Mouse (Mus musculus): ENCODE data around the gene Leng8. TPM values are rescaled to one million over a fixed set of nuclear protein-coding genes. Genes with fewer than 3 reads are reported as not detected.
A peak's percentile ranks its signal among the peaks of the same experiment; 100 is the strongest.

Gene Leng8
- polyA plus RNA-seq, 1 experiment from 2014 or later, result 43.0 TPM

DNA sequence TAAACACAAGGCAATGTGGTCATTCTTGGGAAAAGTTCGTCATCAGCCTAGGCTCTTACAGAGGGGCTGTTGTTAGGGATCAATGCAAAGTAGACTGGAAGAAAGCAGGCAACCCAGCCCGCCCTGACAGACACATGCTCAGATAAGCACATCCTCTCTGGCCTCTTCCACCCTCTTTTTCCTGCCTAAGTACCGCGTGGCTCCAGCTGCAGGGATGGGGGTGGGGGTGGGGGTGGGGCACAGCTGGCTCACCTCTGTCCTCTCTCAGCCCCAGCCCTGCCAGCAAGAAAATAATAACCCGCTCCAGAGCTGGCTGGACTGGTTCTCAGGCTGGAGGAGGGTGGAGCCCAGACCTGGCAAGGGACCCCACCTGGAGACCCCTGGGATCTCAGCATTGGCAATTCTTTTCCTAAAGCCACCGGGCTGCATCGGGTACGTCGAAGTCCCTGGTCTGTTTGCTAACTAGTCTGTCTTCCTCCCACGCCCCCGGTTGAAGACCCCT is 26.8 kb downstream of the Leng8 start:
- 0 out of 2 replicates have a peak, but pooled peaks have one; percentile 40 for ATAC-seq
- Histone ChIP-seq H3K4me1 (ENCODE audit: control insufficient read depth, insufficient read depth, low read length) (no peaks in the 10 kb centered on the region), H3K36me3 (ENCODE audit: control insufficient read depth, insufficient read depth, low read length) (no peaks in the 10 kb centered on the region), H3K27me3 (replicated peaks; ENCODE audit: control insufficient read depth, insufficient read depth, low read length) (no peaks in the 10 kb centered on the region), H3K4me3 (ENCODE audit: low read depth, low read length) (no peak overlapping the region; the same call in 1 of the 2 replicates), H3K4me2 (ENCODE audit: low read length) (peak overlapping the region; percentile 44), H3K9me3 (replicated peaks; ENCODE audit: control insufficient read depth, low read length) (no peaks in the 10 kb centered on the region), H3K9ac (ENCODE audit: low read length) (no peak overlapping the region), H3K27ac (ENCODE audit: low read depth, low read length) (no peak overlapping the region)
- no peak for DNase-seq (ENCODE audit: low spot score)
- 5% methylated on average over 11 of the region's 11 CpGs for WGBS

DNA sequence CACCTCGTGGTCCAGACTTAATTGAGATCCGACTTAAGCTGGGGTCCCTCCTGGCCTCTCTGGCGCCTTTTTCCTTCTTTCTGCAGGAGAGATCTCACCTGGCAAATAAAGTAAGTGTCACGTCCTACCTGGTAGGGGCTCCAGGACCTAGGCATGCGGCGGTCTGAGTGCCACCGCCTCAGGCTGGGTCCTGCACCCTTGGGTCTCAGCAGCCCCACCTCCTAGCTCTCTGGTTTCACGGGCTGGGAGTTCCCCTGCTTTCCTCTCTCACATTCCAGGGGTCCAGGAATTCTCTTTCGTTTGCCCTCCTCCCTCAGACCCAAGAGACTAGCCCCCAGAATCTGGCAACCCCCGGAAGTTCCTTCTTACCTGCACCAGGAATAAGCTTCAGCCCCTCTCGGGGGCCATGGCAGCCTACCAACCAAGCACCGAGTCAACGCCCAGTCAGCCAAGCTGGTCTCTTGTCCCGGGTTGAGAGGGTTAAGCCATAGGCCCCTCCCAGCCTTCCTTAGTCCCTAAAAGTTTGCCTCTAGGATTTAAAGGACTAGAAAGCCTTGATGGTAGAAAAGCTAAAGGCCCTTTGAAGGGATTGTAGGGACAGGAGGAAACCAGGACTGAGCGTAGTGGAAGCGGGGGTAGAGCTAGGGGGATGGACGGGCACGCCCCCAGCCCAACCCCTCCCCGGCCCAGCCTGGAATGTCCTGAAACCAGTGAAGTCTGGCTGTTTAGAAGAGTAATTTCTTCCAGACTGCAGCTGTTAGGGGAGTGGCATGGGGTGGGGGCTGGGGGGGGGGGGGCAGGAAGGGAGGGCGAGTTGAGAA is 27.5 kb downstream of the Leng8 start, which contains the start of gene Cdc42ep5:
TSS of gene Cdc42ep5 (minus strand) at position 771 of the 821 bp plus-strand sequence.
- no peaks in the 10 kb centered on the region for H3K4me1 ChIP-seq (ENCODE audit: control insufficient read depth, insufficient read depth, low read length)
- H3K27ac ChIP-seq (ENCODE audit: low read depth, low read length), result no peak within 1 kb of the TSS
- WGBS, result 2% methylated on average over 19 of the region's 20 CpGs

DNA sequence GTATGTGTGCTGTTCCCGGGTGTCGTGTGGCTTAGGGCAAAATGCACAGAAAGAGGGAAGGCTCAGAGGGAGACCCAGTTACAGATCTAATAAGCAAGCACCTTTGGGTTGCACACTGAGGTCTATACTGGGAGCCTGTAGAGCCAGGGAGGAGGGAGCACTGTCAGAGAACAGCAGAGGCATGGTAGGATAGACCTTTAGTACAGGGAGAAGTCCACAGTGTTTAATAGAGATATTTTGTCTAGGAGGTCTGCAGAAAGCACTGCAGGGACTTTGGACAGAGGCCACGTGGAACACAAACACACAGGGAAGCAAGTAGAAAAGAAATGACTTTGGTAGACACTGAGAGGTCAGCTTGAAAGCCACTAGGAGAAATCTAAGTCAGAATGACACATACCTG is 28.4 kb downstream of the Leng8 start:
- Histone ChIP-seq H3K4me3 (ENCODE audit: low read depth, low read length) (no peak overlapping the region), H3K36me3 (ENCODE audit: control insufficient read depth, insufficient read depth, low read length) (no peaks in the 10 kb centered on the region), H3K9ac (ENCODE audit: low read length) (no peak overlapping the region), H3K27ac (ENCODE audit: low read depth, low read length) (no peak overlapping the region), H3K4me2 (ENCODE audit: low read length) (no peak overlapping the region), H3K9me3 (replicated peaks; ENCODE audit: control insufficient read depth, low read length) (no peaks in the 10 kb centered on the region), H3K27me3 (replicated peaks; ENCODE audit: control insufficient read depth, insufficient read depth, low read length) (no peaks in the 10 kb centered on the region), H3K4me1 (ENCODE audit: control insufficient read depth, insufficient read depth, low read length) (no peaks in the 10 kb centered on the region)
- no peak for ATAC-seq
- DNase-seq (ENCODE audit: low spot score), result no peak
- WGBS, result 31% methylated on average over 3 of the region's 3 CpGs

More for the DNA sequence above, 27.5 kb downstream of the Leng8 start, which contains the start of gene Cdc42ep5:
- H3K4me3 ChIP-seq (ENCODE audit: low read depth, low read length), result peak within 1 kb of the TSS; percentile 16; the same call in 1 of the 2 replicates
- ATAC-seq, result peak; percentile 79
- DNase-seq (ENCODE audit: low spot score), result peak; percentile 29
- H3K27me3 ChIP-seq (replicated peaks; ENCODE audit: control insufficient read depth, insufficient read depth, low read length), result no peaks in the 10 kb centered on the region
- no peaks in the 10 kb centered on the region for H3K36me3 ChIP-seq (ENCODE audit: control insufficient read depth, insufficient read depth, low read length)
- peak within 1 kb of the TSS; percentile 44 for H3K4me2 ChIP-seq (ENCODE audit: low read length)
- no peaks in the 10 kb centered on the region for H3K9me3 ChIP-seq (replicated peaks; ENCODE audit: control insufficient read depth, low read length)
- peak within 1 kb of the TSS; percentile 2; the same call in 1 of the 2 replicates for H3K9ac ChIP-seq (ENCODE audit: low read length)

GRCm38 (mm10) chr7:4167098-4167497 is 30.3 kb downstream of the Leng8 start:
- DNase-seq (ENCODE audit: low spot score) (no peak), ATAC-seq (no peak)
- Histone ChIP-seq H3K36me3 (ENCODE audit: control insufficient read depth, insufficient read depth, low read length) (no peaks in the 10 kb centered on the region), H3K27ac (ENCODE audit: low read depth, low read length) (no peak overlapping the region), H3K9ac (ENCODE audit: low read length) (no peak overlapping the region), H3K4me3 (ENCODE audit: low read depth, low read length) (no peak overlapping the region), H3K4me2 (ENCODE audit: low read length) (no peak overlapping the region), H3K9me3 (replicated peaks; ENCODE audit: control insufficient read depth, low read length) (no peaks in the 10 kb centered on the region), H3K4me1 (ENCODE audit: control insufficient read depth, insufficient read depth, low read length) (no peaks in the 10 kb centered on the region), H3K27me3 (replicated peaks; ENCODE audit: control insufficient read depth, insufficient read depth, low read length) (no peaks in the 10 kb centered on the region)

GRCm38 (mm10) chr7:4170193-4170938 is 33.5 kb downstream of the Leng8 start:
- DNase-seq (ENCODE audit: low spot score), result no peak
- H3K9me3 ChIP-seq (replicated peaks; ENCODE audit: control insufficient read depth, low read length), result no peaks in the 10 kb centered on the region
- H3K4me3 ChIP-seq (ENCODE audit: low read depth, low read length), result no peak overlapping the region
- H3K4me2 ChIP-seq (ENCODE audit: low read length), result no peak overlapping the region
- no peak overlapping the region for H3K27ac ChIP-seq (ENCODE audit: low read depth, low read length)
- no peak for ATAC-seq
- 79% methylated on average over 6 of the region's 6 CpGs for WGBS
- no peaks in the 10 kb centered on the region for H3K4me1 ChIP-seq (ENCODE audit: control insufficient read depth, insufficient read depth, low read length)
- no peak overlapping the region for H3K9ac ChIP-seq (ENCODE audit: low read length)
- H3K36me3 ChIP-seq (ENCODE audit: control insufficient read depth, insufficient read depth, low read length), result no peaks in the 10 kb centered on the region
- no peaks in the 10 kb centered on the region for H3K27me3 ChIP-seq (replicated peaks; ENCODE audit: control insufficient read depth, insufficient read depth, low read length)

DNA sequence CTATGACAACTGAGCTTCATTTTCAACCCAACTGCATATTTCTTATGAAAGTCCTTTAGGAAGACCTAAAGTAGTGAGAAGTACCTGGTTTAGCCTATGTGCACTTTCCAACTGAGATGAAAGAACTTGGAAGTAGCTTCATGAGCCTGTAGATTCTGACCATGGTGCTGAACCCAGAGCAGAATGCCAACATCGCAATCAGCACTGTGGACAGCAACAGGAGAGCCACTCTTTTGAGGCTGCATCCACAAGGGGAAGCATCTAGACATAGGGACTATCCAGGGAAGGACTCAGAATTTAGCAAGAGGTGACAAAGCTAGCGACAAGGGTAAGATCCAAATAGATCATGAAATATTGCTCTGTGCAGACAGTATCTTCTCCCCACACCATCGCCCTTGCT is 41.6 kb downstream of the Leng8 start:
- Histone ChIP-seq H3K27me3 (replicated peaks; ENCODE audit: control insufficient read depth, insufficient read depth, low read length) (no peaks in the 10 kb centered on the region), H3K27ac (ENCODE audit: low read depth, low read length) (no peak overlapping the region), H3K4me2 (ENCODE audit: low read length) (no peak overlapping the region), H3K9ac (ENCODE audit: low read length) (no peak overlapping the region), H3K36me3 (ENCODE audit: control insufficient read depth, insufficient read depth, low read length) (no peaks in the 10 kb centered on the region), H3K9me3 (replicated peaks; ENCODE audit: control insufficient read depth, low read length) (no peaks in the 10 kb centered on the region), H3K4me3 (ENCODE audit: low read depth, low read length) (no peak overlapping the region), H3K4me1 (ENCODE audit: control insufficient read depth, insufficient read depth, low read length) (no peaks in the 10 kb centered on the region)
- 46% methylated on average over 3 of the region's 3 CpGs for WGBS
- ATAC-seq, result no peak
- DNase-seq (ENCODE audit: low spot score), result no peak

Other genes starting within 250 kb of the Leng8 start
- not detected in 2 replicates for gene Gm14548, start 238.9 kb upstream of the Leng8 start, polyA plus RNA-seq (2014; fragmentation: Nextera tagmentation; extraction: Ambion mirVana)
- gene Lilra6, start 221.5 kb upstream of the Leng8 start, polyA plus RNA-seq (2014; fragmentation: Nextera tagmentation; extraction: Ambion mirVana), result not detected in 2 replicates
- gene Lair1, start 73.8 kb upstream of the Leng8 start, polyA plus RNA-seq (2014; fragmentation: Nextera tagmentation; extraction: Ambion mirVana), result 1.8 and 2.1 TPM in 2 replicates
- 61.6 and 68.0 TPM in 2 replicates for gene Ttyh1, start 17.6 kb upstream of the Leng8 start, polyA plus RNA-seq (2014; fragmentation: Nextera tagmentation; extraction: Ambion mirVana)
- 3.1 and 3.9 TPM in 2 replicates for gene Leng9, start 13.3 kb downstream of the Leng8 start, polyA plus RNA-seq (2014; fragmentation: Nextera tagmentation; extraction: Ambion mirVana)
- 5.6 and 5.9 TPM in 2 replicates for gene Cdc42ep5, start 27.8 kb downstream of the Leng8 start, polyA plus RNA-seq (2014; fragmentation: Nextera tagmentation; extraction: Ambion mirVana)
- not detected in 2 replicates for gene Lilra5, start 100.7 kb downstream of the Leng8 start, polyA plus RNA-seq (2014; fragmentation: Nextera tagmentation; extraction: Ambion mirVana)
- not detected in 2 replicates for gene Ncr1, start 200.7 kb downstream of the Leng8 start, polyA plus RNA-seq (2014; fragmentation: Nextera tagmentation; extraction: Ambion mirVana)